Mouse (Mus musculus) heart, postnatal 36 days (tissue): ENCODE data around the gene Sgo2a. TPM values are rescaled to one million over a fixed set of nuclear protein-coding genes. Genes with fewer than 3 reads are reported as not detected.

ENCODE experiments used
- DNase-seq, 2 experiments: peaks; one replicate each; pipeline ENCODE4 v3.0.0; 2021 to 2022
- intact Hi-C: fragments of 180-260 bp; cut with DNase I; formaldehyde crosslinking; loops from one replicate; pipeline ENCODE4 v1.15.1; 2025
- total RNA-seq, 2 experiments: library from RNA; stranded (reverse); gene quantifications; 2 replicates each; pipeline ENCODE4 v1.2.3; 2021

Sgo2a gene
- total RNA-seq, 2 experiments from 2014 or later = 4.1 to 5.0 TPM

- intact Hi-C loops = no loop called here
- no peak for DNase-seq
These were observed 78.5 kb downstream of the Sgo2a start for GRCm38 (mm10) chr1:58074266-58074665.

Other genes with a start within 250 kb of the Sgo2a start
- gene Spats2l, start 221.8 kb upstream of the Sgo2a start, total RNA-seq = 1 to 10 TPM; 6.1 to 9.5 TPM
- 1 to 10 TPM; 4.9 to 7.2 TPM for gene Kctd18, start 23.0 kb downstream of the Sgo2a start, total RNA-seq
- gene Aox1, start 34.0 kb downstream of the Sgo2a start, total RNA-seq = 10 to 100 TPM; 10.4 to 13.0 TPM
- gene Aox3, start 117.2 kb downstream of the Sgo2a start, total RNA-seq = under 1 TPM; 0.79 to 0.86 TPM
- gene Aox4, start 214.4 kb downstream of the Sgo2a start, total RNA-seq = not detected